Mouse (Mus musculus) MEL (cell line): ENCODE results near the gene Tyrobp. TPM values are rescaled to one million over a fixed set of nuclear protein-coding genes. Genes with fewer than 3 reads are reported as not detected.

Experiments
- DNase-seq: peaks from one replicate; pipeline ENCODE4 v3.0.0; 2011; ENCODE audit warnings: low read depth, low spot score
- H3K27ac ChIP-seq: 2 replicates; pipeline ENCODE4 v1.5.1; 2012; ENCODE audit warnings: low read depth, mild to moderate bottlenecking, control low read depth, low read length, moderate library complexity; ENCODE audit not compliant: control insufficient read depth
- H3K27me3 ChIP-seq, 2 experiments: fragments of 150-350 bp in 1 of 2; sonication (generic) in 1 of 2; 2 replicates each; pipeline ENCODE4 v1.6.1; 2012; ENCODE audit warnings: low read length in 2 of 2, mild to moderate bottlenecking in 2 of 2, improper control_type of control experiment in 1 of 2, moderate library complexity in 1 of 2; ENCODE audit not compliant: insufficient read depth in 2 of 2, control insufficient read depth in 1 of 2
- H3K36me3 ChIP-seq, 2 experiments: 2 replicates each; pipeline ENCODE4 v1.6.1; 2012 to 2014; ENCODE audit warnings: low read length in 2 of 2, improper control_type of control experiment in 1 of 2, inconsistent platforms in 1 of 2, mild to moderate bottlenecking in 1 of 2; ENCODE audit not compliant: insufficient read depth in 2 of 2, control insufficient read depth in 1 of 2
- H3K4me1 ChIP-seq, 2 experiments: fragments of 150-350 bp in 1 of 2; sonication (generic) in 1 of 2; 2 replicates each; pipeline ENCODE4 v1.6.1; 2012; ENCODE audit warnings: low read length in 2 of 2, improper control_type of control experiment in 1 of 2, mild to moderate bottlenecking in 1 of 2; ENCODE audit not compliant: insufficient read depth in 2 of 2, control insufficient read depth in 1 of 2
- H3K4me3 ChIP-seq, 2 experiments: fragments of 150-350 bp in 1 of 2; sonication (generic) in 1 of 2; 2 replicates each; pipeline ENCODE4 v1.5.1; 2012; ENCODE audit warnings: low read depth in 2 of 2, low read length in 2 of 2, mild to moderate bottlenecking in 2 of 2, moderate library complexity in 2 of 2, control low read depth in 1 of 2, improper control_type of control experiment in 1 of 2; ENCODE audit not compliant: control insufficient read depth in 1 of 2, insufficient read depth in 1 of 2
- H3K79me2 ChIP-seq: 2 replicates; pipeline ENCODE4 v1.6.1; 2012; ENCODE audit warnings: mild to moderate bottlenecking, low read length, moderate library complexity; ENCODE audit not compliant: control insufficient read depth, poor library complexity, insufficient read depth
- H3K9ac ChIP-seq: 2 replicates; pipeline ENCODE4 v1.6.1; 2012; ENCODE audit warnings: low read depth, mild to moderate bottlenecking, control low read depth, low read length, moderate library complexity; ENCODE audit not compliant: control insufficient read depth, poor library complexity, severe bottlenecking
- H3K9me3 ChIP-seq: fragments of 150-350 bp; sonication (generic); replicated peaks from 2 replicates; pipeline ENCODE4 v1.6.1; 2012; ENCODE audit warnings: mild to moderate bottlenecking, low read length, improper control_type of control experiment, moderate library complexity; ENCODE audit not compliant: insufficient read depth
- BHLHE40 ChIP-seq: IDR thresholded peaks from 2 replicates; pipeline ENCODE4 v1.6.1; 2012; ENCODE audit warnings: low read depth, mild to moderate bottlenecking, inconsistent platforms, low read length, improper control_type of control experiment, borderline replicate concordance
- CHD1 ChIP-seq: IDR thresholded peaks from 2 replicates; pipeline ENCODE4 v1.6.1; 2012; ENCODE audit warnings: low read depth, mild to moderate bottlenecking, inconsistent platforms, low read length, improper control_type of control experiment
- E2F4 ChIP-seq: IDR thresholded peaks from 2 replicates; pipeline ENCODE4 v1.6.1; 2011; ENCODE audit warnings: low read depth, low read length, improper control_type of control experiment, borderline replicate concordance
- ETS1 ChIP-seq: IDR thresholded peaks from 2 replicates; pipeline ENCODE4 v1.6.1; 2012; ENCODE audit warnings: low read depth, mild to moderate bottlenecking, inconsistent platforms, low read length, improper control_type of control experiment, moderate library complexity
- GATA1 ChIP-seq: IDR thresholded peaks from 2 replicates; pipeline ENCODE4 v1.6.1; 2011; ENCODE audit warnings: low read depth, low read length, improper control_type of control experiment
- JUND ChIP-seq: IDR thresholded peaks from 2 replicates; pipeline ENCODE4 v1.6.1; 2011; ENCODE audit warnings: low read depth, mild to moderate bottlenecking, improper control_type of control experiment, low read length
- MAX ChIP-seq: IDR thresholded peaks from 2 replicates; pipeline ENCODE4 v1.6.1; 2011; ENCODE audit warnings: low read length, improper control_type of control experiment
- MAZ ChIP-seq: IDR thresholded peaks from 2 replicates; pipeline ENCODE4 v1.6.1; 2012; ENCODE audit warnings: low read depth, mild to moderate bottlenecking, inconsistent platforms, low read length, improper control_type of control experiment
- MEF2A ChIP-seq: IDR thresholded peaks from 2 replicates; pipeline ENCODE4 v1.6.1; 2014; ENCODE audit warnings: low read depth, mild to moderate bottlenecking, inconsistent platforms, low read length, improper control_type of control experiment; ENCODE audit not compliant: poor library complexity, insufficient replicate concordance, severe bottlenecking; ENCODE audit errors: extremely low read depth
- MXI1 ChIP-seq: IDR thresholded peaks from 2 replicates; pipeline ENCODE4 v1.6.1; 2011; ENCODE audit warnings: mild to moderate bottlenecking, low read depth, low read length, improper control_type of control experiment
- MYB ChIP-seq: IDR thresholded peaks from 2 replicates; pipeline ENCODE4 v1.6.1; 2011; ENCODE audit warnings: mild to moderate bottlenecking, low read depth, low read length, improper control_type of control experiment
- NELFE ChIP-seq: IDR thresholded peaks from 2 replicates; pipeline ENCODE4 v1.6.1; 2011; ENCODE audit warnings: low read depth, low read length, improper control_type of control experiment
- NRF1 ChIP-seq: IDR thresholded peaks from 2 replicates; pipeline ENCODE4 v1.6.1; 2014; ENCODE audit warnings: low read depth, mild to moderate bottlenecking, inconsistent platforms, low read length, improper control_type of control experiment, moderate library complexity; ENCODE audit not compliant: poor library complexity, insufficient read depth, severe bottlenecking
- POLR2A ChIP-seq, 2 experiments: IDR thresholded peaks; 2 replicates each; pipeline ENCODE4 v1.6.1; 2011 to 2012; ENCODE audit warnings: low read length in 2 of 2, mild to moderate bottlenecking in 2 of 2, control low read depth in 1 of 2, improper control_type of control experiment in 1 of 2, low read depth in 1 of 2, moderate library complexity in 1 of 2; ENCODE audit not compliant: control insufficient read depth in 1 of 2, insufficient read depth in 1 of 2, poor library complexity in 1 of 2
- POLR2AphosphoS2 ChIP-seq: IDR thresholded peaks from 2 replicates; pipeline ENCODE4 v1.6.1; 2011; ENCODE audit warnings: low read length, improper control_type of control experiment
- POLR2AphosphoS5 ChIP-seq: IDR thresholded peaks from 2 replicates; pipeline ENCODE4 v1.6.1; 2012; ENCODE audit warnings: low read depth, borderline replicate concordance, mild to moderate bottlenecking, inconsistent platforms, low read length, moderate library complexity, mixed read lengths
- RAD21 ChIP-seq: IDR thresholded peaks from 2 replicates; pipeline ENCODE4 v1.6.1; 2011; ENCODE audit warnings: mild to moderate bottlenecking, low read depth, low read length, improper control_type of control experiment
- SIN3A ChIP-seq: IDR thresholded peaks from 2 replicates; pipeline ENCODE4 v1.6.1; 2012; ENCODE audit warnings: low read length, improper control_type of control experiment, inconsistent platforms
- SMC3 ChIP-seq: IDR thresholded peaks from 2 replicates; pipeline ENCODE4 v1.6.1; 2011; ENCODE audit warnings: low read depth, low read length, improper control_type of control experiment
- TCF12 ChIP-seq: IDR thresholded peaks from 2 replicates; pipeline ENCODE4 v1.6.1; 2014; ENCODE audit warnings: low read depth, mild to moderate bottlenecking, inconsistent platforms, low read length, improper control_type of control experiment, moderate library complexity
- USF2 ChIP-seq, 2 experiments: IDR thresholded peaks; 2 replicates each; pipeline ENCODE4 v1.6.1; 2011 to 2012; ENCODE audit warnings: improper control_type of control experiment in 2 of 2, low read length in 2 of 2, borderline replicate concordance in 1 of 2, inconsistent platforms in 1 of 2, low read depth in 1 of 2, mild to moderate bottlenecking in 1 of 2; ENCODE audit not compliant: insufficient read depth in 1 of 2
- ZC3H11A ChIP-seq: IDR thresholded peaks from 2 replicates; pipeline ENCODE4 v1.6.1; 2012; ENCODE audit warnings: low read depth, mild to moderate bottlenecking, inconsistent platforms, low read length, improper control_type of control experiment
- ZMIZ1 ChIP-seq: IDR thresholded peaks from 2 replicates; pipeline ENCODE4 v1.6.1; 2012; ENCODE audit warnings: low read depth, mild to moderate bottlenecking, inconsistent platforms, low read length, improper control_type of control experiment, moderate library complexity
- ZNF384 ChIP-seq: IDR thresholded peaks from 2 replicates; pipeline ENCODE4 v1.6.1; 2012; ENCODE audit warnings: low read depth, mild to moderate bottlenecking, inconsistent platforms, low read length, improper control_type of control experiment
- polyA plus RNA-seq, 2 experiments: library from polyadenylated mRNA; stranded (reverse) in 1 of 2; unstranded in 1 of 2; fragments of >175 nt in 1 of 2; fragments of >200 nt in 1 of 2; gene quantifications; 2 replicates each; pipeline versions ENCODE4 v1.2.1 to v1.2.4; 2012; ENCODE audit warnings: low replicate concordance in 2 of 2, low read depth in 1 of 2; ENCODE audit not compliant: insufficient read length in 2 of 2, insufficient read depth in 1 of 2, missing spikeins in 1 of 2
- total RNA-seq: library from RNA; depleted of rRNA; stranded (reverse); fragments of 300-350 nt; gene quantifications from 2 replicates; pipeline ENCODE4 v1.2.3, GENCODE M21; 2012

Gene Tyrobp
- total and polyA plus RNA-seq, 3 experiments, result 2.8 to 13.6 TPM; not detected in 1

- TF ChIP-seq POLR2A (IDR thresholded peaks at IDR 0.05; ENCODE audit: control insufficient read depth in 1 of 2, insufficient read depth in 1 of 2, low read depth in 1 of 2, low read length in 2 of 2, poor library complexity in 1 of 2) (peak; percentile 36 to 60; a peak in 1 of 4 replicates), POLR2AphosphoS5 (no peak)
- TF ChIP-seq, all 39 proteins: peak for 19
These were observed 40.0 kb upstream of the Tyrobp start (continued) for GRCm38 (mm10) chr7:30373501-30373962.

- DNase-seq, result no peak
- Histone ChIP-seq H3K9me3 (no peaks in the 10 kb centered on the region), H3K79me2 (no peaks in the 10 kb centered on the region), H3K27ac (no peak overlapping the region), H3K4me3 (no peak overlapping the region), H3K4me1 (no peaks in the 10 kb centered on the region), H3K27me3 (no peaks in the 10 kb centered on the region; a peak in 2 of 4 replicates), H3K36me3 (no peaks in the 10 kb centered on the region), H3K9ac (no peak overlapping the region)
- TF ChIP-seq USF2 (IDR thresholded peaks at IDR 0.05; ENCODE audit: borderline replicate concordance in 1 of 2, insufficient read depth in 1 of 2, low read depth in 1 of 2, low read length in 2 of 2) (no peak), MAX (no peak), ZC3H11A (no peak), POLR2AphosphoS2 (no peak), ZNF384 (no peak), CHD1 (no peak), NELFE (no peak), MYB (no peak), POLR2AphosphoS5 (no peak), ZMIZ1 (no peak), SIN3A (no peak), TCF12 (no peak), MXI1 (no peak), SMC3 (no peak)
These were observed 33.5 kb upstream of the Tyrobp start for GRCm38 (mm10) chr7:30380061-30380460.

DNA sequence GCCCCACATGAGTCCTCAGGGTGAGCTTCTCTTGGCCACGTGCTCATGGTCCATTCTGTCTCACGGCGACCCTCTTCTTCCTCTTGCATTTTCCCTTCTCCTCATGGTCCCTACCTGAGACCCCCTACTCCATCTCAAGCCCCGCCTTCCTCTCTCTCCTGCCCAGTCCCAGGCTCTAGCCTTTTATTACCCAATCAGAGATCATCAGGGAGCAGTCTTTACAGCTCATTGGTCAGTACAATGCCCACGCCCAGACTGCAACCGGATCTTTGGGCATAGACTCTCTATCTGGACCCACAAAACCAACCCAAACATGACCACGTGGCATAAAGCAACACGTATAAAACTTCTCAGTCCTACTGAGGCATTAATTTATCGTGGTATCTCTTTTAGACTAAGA lies 29.5 kb upstream of the Tyrobp start:
- H3K79me2 ChIP-seq, result no peaks in the 10 kb centered on the region
- H3K27ac ChIP-seq, result no peak overlapping the region
- DNase-seq, result no peak
- no peaks in the 10 kb centered on the region for H3K27me3 ChIP-seq
- TF ChIP-seq POLR2AphosphoS2 (no peak), MAZ (no peak), ETS1 (no peak), MEF2A (no peak), JUND (no peak), SMC3 (no peak), BHLHE40 (no peak), E2F4 (no peak), GATA1 (no peak), POLR2AphosphoS5 (no peak), RAD21 (no peak), NRF1 (no peak), ZC3H11A (no peak), CHD1 (no peak), POLR2A (IDR thresholded peaks at IDR 0.05; ENCODE audit: control insufficient read depth in 1 of 2, insufficient read depth in 1 of 2, low read depth in 1 of 2, low read length in 2 of 2, poor library complexity in 1 of 2) (no peak), NELFE (no peak)
- TF ChIP-seq, all 39 proteins: peak for 0
- Histone ChIP-seq H3K9ac (no peak overlapping the region), H3K4me3 (no peak overlapping the region), H3K4me1 (no peaks in the 10 kb centered on the region), H3K36me3 (no peaks in the 10 kb centered on the region), H3K9me3 (no peaks in the 10 kb centered on the region)
